Mouse (Mus musculus) heart, postnatal 0 days (tissue): ENCODE measurements around the gene Zfp948. TPM values are rescaled to one million over a fixed set of nuclear protein-coding genes. Genes with fewer than 3 reads are reported as not detected.

Experiments
- ATAC-seq: fragments of 200-750 bp; cut with Nextera tagmentation; 2 replicates; pipeline ENCODE4 v1.8.0; 2017; ENCODE audit warnings: low read depth, moderate number of reproducible peaks, moderate library complexity; ENCODE audit not compliant: insufficient read depth
- DNase-seq: peaks from one replicate; pipeline ENCODE4 v3.0.0-alpha.2; 2016; ENCODE audit warnings: low spot score
- H3K27ac ChIP-seq: fragments of 300-500 bp; sonication (generic); 2 replicates; pipeline ENCODE4 v1.5.1; 2014; ENCODE audit warnings: low read depth, mild to moderate bottlenecking
- H3K27me3 ChIP-seq: fragments of 300-500 bp; sonication (generic); 2 replicates; pipeline ENCODE4 v1.6.1; 2014; ENCODE audit warnings: low read length, mixed read lengths; ENCODE audit not compliant: control insufficient read depth, insufficient read depth
- H3K36me3 ChIP-seq: fragments of 300-500 bp; sonication (generic); replicated peaks from 2 replicates; pipeline ENCODE4 v1.6.1; 2014; ENCODE audit warnings: low read length, mixed read lengths; ENCODE audit not compliant: control insufficient read depth, insufficient read depth
- H3K4me1 ChIP-seq: fragments of 300-500 bp; sonication (generic); 2 replicates; pipeline ENCODE4 v1.6.1; 2014; ENCODE audit warnings: antibody characterized with exemption; ENCODE audit not compliant: control insufficient read depth, insufficient read depth
- H3K4me2 ChIP-seq: fragments of 300-500 bp; sonication (generic); 2 replicates; pipeline ENCODE4 v1.6.1; 2014; ENCODE audit warnings: low read depth, mild to moderate bottlenecking, low read length, moderate library complexity
- H3K4me3 ChIP-seq: fragments of 300-500 bp; sonication (generic); 2 replicates; pipeline ENCODE4 v1.5.1; 2014; ENCODE audit warnings: low read depth, low read length
- H3K9ac ChIP-seq: fragments of 300-500 bp; sonication (generic); replicated peaks from 2 replicates; pipeline ENCODE4 v1.6.1; 2014; ENCODE audit warnings: low read depth, low read length, mixed read lengths
- H3K9me3 ChIP-seq: fragments of 300-500 bp; sonication (generic); replicated peaks from 2 replicates; pipeline ENCODE4 v1.6.1; 2016; ENCODE audit warnings: low read length; ENCODE audit not compliant: control insufficient read depth
- CTCF ChIP-seq: IDR thresholded peaks from 2 replicates; pipeline ENCODE4 v1.5.1; 2016; ENCODE audit warnings: antibody characterized with exemption, control low read depth, low read depth
- EP300 ChIP-seq: IDR thresholded peaks from 2 replicates; pipeline ENCODE4 v1.6.1; 2016; ENCODE audit warnings: antibody characterized with exemption, low read depth
- WGBS: fragments of 180-500 bp; shearing (Covaris S2); extraction: QIAGEN DNeasy Blood & Tissue Kit; methylation state at CpG from one replicate; pipeline ENCODE4 v1.1.7; 2014; 5-methylcytosine and 5-hydroxymethylcytosine counted together
- polyA plus RNA-seq: library from polyadenylated mRNA; unstranded; fragments of >200 nt; fragmentation: Nextera tagmentation; extraction: Ambion mirVana; gene quantifications from 2 replicates; pipeline ENCODE4 v1.2.1, GENCODE M21; 2015
- total RNA-seq: library from RNA; depleted of rRNA; stranded (reverse); fragments of >200 nt; gene quantifications from 2 replicates; pipeline ENCODE4 v1.2.3, GENCODE M21; 2014; ENCODE audit warnings: low replicate concordance

The Zfp948 gene
- total and polyA plus RNA-seq, 2 experiments from 2014 or later, result 1.8 to 6.2 TPM

DNA sequence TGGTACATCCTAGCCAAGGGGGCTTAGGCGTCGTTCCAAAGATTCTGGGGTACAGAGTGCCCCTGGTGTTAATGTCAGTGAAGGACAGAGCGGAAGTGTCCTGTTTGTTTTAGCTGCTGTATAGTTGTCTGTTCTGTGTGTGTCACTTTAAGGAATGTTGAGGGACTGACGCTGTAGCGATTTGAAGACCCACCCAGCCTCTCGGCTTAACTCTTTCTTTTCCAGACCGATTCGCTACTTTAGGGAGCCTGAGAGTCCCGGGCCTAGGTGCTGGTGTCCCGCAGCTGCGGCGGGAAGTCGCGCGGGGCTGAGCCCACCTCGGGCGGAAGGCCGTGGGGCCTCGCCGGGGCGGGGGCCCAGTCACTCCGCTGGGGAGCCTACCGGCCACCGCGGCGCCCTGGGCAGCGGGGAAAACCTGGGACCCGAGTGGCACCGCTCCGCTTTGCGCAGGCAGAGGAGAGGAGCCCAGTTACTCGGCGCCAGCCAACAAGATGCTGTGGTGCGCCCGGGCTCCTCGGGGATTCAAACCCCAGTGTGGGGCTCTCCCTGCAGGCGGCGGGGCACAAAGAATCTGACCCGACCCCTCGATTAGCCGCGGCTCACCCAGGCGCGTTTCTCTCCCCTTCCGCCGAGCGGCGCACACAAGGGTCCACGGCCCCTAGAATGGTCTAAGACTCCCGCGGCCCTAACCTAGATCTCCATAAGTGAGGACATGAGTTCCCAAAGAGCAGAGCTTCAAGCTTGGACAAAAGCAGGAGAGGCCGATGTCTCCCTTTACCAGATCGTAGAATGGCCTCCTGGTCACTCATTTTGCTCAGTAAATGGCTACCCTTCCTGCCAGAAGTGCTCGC lies 34.5 kb upstream of the Zfp948 start:
- Histone ChIP-seq H3K9ac (peak overlapping the region; percentile 88), H3K27ac (peak overlapping the region; percentile 97), H3K9me3 (no peaks in the 10 kb centered on the region), H3K4me3 (peak overlapping the region; percentile 65), H3K36me3 (no peaks in the 10 kb centered on the region), H3K27me3 (no peaks in the 10 kb centered on the region), H3K4me1 (peaks cover 13% of the 10 kb centered on the region), H3K4me2 (peak overlapping the region; percentile 66)
- DNase-seq, result peak; percentile 96
- TF ChIP-seq EP300 (no peak), CTCF (peak; percentile 4; the same call in 1 of the 2 replicates)
- peak; percentile 81 for ATAC-seq
- under 1% methylated on average over 50 of the region's 54 CpGs for WGBS

DNA sequence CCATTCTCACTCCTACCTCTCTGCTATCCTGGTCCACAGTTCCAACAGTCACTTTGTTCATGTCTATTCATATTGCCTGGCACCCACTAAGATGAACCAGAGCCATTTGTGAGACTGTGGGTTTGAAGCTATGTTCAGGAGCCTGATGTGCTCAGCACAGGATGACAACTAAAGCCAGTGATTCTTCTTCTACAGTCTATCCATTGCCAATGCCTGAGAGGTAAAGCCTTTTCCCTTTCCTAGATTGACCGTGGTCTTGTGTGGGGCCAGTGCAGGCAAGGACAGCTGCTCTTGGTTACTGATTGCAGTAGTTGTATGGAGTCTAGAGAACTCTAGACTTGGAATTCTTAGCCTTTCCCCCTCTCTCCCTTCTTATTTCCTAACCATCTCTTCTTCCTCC lies 32.8 kb upstream of the Zfp948 start:
- WGBS, result 67% methylated on average over 1 of the region's 1 CpGs
- Histone ChIP-seq H3K4me1 (peaks cover 13% of the 10 kb centered on the region), H3K4me2 (no peak overlapping the region), H3K27me3 (no peaks in the 10 kb centered on the region), H3K9me3 (no peaks in the 10 kb centered on the region), H3K4me3 (no peak overlapping the region), H3K27ac (no peak overlapping the region; the same call in 1 of the 2 replicates), H3K36me3 (no peaks in the 10 kb centered on the region), H3K9ac (no peak overlapping the region)
- TF ChIP-seq CTCF (no peak), EP300 (no peak)
- ATAC-seq (no peak), DNase-seq (no peak)

DNA sequence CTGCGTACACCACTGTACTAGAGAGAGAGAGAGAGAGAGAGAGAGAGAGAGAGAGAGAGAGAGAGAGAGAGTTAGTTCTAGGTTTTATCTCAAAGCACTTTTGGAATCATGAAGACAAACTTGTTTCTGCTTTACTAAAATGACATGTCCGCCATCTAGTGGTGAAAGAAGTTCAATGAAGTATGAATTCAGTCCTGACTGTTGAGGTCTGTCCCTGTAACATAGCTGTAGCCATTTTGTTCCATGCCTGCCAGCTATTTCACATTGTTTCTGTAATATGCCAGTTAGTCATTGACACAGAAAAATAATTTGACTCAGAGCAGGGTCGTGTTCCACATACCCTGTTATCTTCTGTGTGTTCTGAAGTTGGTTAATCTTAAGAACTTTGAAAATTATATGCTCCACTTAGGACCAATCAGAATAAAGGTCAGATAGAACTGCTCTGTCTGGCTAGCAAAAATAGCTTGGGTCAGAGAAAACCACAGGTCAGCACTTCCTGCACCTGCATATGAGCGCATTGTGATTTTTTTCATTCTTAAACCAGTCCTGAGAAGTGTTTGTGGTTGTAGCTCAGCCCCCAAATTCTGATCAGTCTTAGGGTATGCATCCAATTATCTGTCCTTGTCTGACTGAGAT lies 32.2 kb upstream of the Zfp948 start:
- Histone ChIP-seq H3K27me3 (no peaks in the 10 kb centered on the region), H3K36me3 (no peaks in the 10 kb centered on the region), H3K27ac (peak overlapping the region; percentile 86), H3K4me2 (peak overlapping the region; percentile 92; the same call in 1 of the 2 replicates), H3K4me3 (peak overlapping the region; percentile 69; the same call in 1 of the 2 replicates), H3K9ac (no peak overlapping the region), H3K4me1 (peaks cover 13% of the 10 kb centered on the region), H3K9me3 (no peaks in the 10 kb centered on the region)
- ATAC-seq (peak; percentile 50), DNase-seq (peak; percentile 96)
- TF ChIP-seq EP300, result no peak
- peak; percentile 90 for TF ChIP-seq CTCF
- WGBS, result 11% methylated on average over 4 of the region's 4 CpGs

DNA sequence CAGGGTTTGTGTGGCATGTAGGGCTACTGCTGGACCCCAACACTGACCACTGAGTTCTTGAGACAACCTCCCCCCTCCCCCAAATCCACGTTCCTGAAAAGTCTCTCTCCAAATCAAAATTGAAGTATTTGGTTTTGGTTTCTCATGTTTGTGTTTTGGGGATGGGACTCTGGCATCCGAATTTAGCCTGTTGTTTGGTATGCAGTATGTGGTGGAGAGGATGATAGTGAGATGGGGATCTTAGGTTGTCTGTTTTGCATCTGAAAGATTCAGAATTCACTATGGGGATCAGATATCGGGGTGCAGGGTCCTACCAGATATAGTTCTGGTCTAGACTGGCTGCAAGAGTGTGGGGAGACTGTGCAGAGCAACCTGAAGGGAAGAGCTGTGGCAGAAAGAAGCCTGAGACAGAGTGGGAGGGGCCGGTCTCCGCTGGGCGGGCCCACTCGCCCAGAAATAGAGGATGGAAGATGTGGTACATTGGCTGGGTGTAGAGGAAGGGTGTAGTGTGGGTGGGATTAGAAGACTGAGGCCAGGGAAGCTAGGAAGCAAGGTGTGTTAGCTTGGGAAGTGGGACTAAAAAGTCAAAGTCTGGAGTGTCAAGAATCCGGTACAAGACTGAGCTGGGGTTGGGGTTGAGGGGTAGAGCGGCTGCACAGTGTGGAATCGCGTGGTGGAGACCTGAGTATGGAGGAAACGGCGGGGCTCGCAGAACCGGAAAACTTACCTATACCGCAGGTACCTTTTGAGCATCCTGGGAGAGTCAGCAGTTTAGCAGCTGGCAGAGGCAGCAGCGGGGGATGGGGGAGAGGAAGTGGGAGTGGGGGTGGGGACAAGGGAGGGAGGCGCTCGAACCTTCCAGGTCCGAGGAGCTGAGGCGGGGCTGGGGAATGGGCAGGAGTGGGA lies 31.5 kb upstream of the Zfp948 start, which contains the start of gene Zfp52:
Zfp52 (plus strand) TSS at position 444 of the 906 bp plus-strand sequence.
- Histone ChIP-seq H3K4me1 (peaks cover 13% of the 10 kb centered on the region), H3K9me3 (no peaks in the 10 kb centered on the region), H3K4me3 (peak within 1 kb of the TSS; percentile 69), H3K4me2 (peak within 1 kb of the TSS; percentile 92), H3K27ac (peak within 1 kb of the TSS; percentile 86), H3K36me3 (no peaks in the 10 kb centered on the region), H3K9ac (peak within 1 kb of the TSS; percentile 71), H3K27me3 (no peaks in the 10 kb centered on the region)
- peak; percentile 78 for DNase-seq
- TF ChIP-seq CTCF (no peak), EP300 (no peak)
- WGBS, result 2% methylated on average over 21 of the region's 21 CpGs
- ATAC-seq, result peak; percentile 68

DNA sequence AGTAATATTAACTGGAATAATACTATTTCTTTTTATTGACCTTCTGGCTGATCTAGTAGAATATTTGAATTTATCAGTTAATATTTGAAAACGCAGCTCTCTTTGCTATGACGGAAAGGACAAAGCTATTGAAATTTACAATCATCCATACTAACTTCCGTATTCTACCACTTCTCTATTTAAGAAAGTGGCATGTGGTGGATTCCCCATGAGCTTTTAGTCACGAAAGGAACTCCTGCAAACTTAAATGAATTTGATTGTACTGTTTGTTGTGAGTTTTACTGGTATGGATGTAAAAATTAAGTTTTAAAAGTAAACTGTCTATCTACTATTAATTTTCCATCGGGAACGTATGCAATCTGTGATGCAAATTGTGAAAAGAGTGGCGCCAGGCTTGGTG lies 30.7 kb upstream of the Zfp948 start:
- no peak for ATAC-seq

More for the DNA sequence above, 30.7 kb upstream of the Zfp948 start:
- no peak for DNase-seq
- Histone ChIP-seq H3K4me1 (peaks cover 9% of the 10 kb centered on the region), H3K4me3 (peak overlapping the region; percentile 69), H3K27me3 (no peaks in the 10 kb centered on the region), H3K27ac (peak overlapping the region; percentile 86), H3K4me2 (peak overlapping the region; percentile 92), H3K9me3 (no peaks in the 10 kb centered on the region), H3K36me3 (no peaks in the 10 kb centered on the region), H3K9ac (peak overlapping the region; percentile 71)
- 39% methylated on average over 7 of the region's 7 CpGs for WGBS
- TF ChIP-seq CTCF (no peak), EP300 (no peak)
